Mouse (Mus musculus): ENCODE data around the gene Ccl12.

GRCm38 (mm10) chr11:82139492-82140094 lies 37.9 kb downstream of the Ccl12 start:
- TF ChIP-seq CTCF (IDR thresholded peaks at IDR 0.05) (no peak), EP300 (IDR thresholded peaks at IDR 0.05) (0 out of 2 replicates have a peak, but pooled peaks have one; percentile 43)

All from lung, postnatal 0 days (tissue).